Mouse (Mus musculus): ENCODE results near the gene Stk36.

DNA sequence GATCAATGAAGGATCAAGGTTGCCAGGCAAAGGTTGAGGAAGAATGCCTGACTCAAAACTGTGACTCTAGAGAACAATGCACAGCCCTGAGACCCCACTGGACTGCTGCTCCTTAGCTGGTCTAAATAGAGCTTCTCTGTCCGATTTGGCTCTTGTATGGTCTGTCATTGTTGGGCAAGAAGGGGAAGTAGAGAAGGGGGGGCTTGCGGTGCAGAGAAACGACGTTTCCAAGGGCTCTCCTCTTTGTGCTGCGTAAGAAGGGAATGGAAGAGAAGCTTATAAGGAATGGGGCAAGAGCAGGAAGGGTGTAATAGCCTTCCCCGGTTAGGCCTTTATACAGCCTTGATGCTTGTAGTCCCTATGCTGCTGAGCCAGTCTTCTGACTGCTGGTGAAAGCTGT is 35.4 kb upstream of the Stk36 start:
- TF ChIP-seq CTCF (IDR thresholded peaks at IDR 0.05; ENCODE audit: borderline replicate concordance, insufficient read depth, low read depth, low read length) (no peak), POLR2A (IDR thresholded peaks at IDR 0.05; ENCODE audit: borderline replicate concordance, insufficient read depth, low read length) (no peak)

Measured in cerebellum, adult 2 months (tissue).